Mouse (Mus musculus) frontal cortex, adult (tissue): ENCODE measurements around the gene Arl16.

Source experiments
- ATAC-seq: cut with Nextera tagmentation; 2 replicates; pipeline ENCODE4 v1.9.2; 2017; ENCODE audit warnings: mild to moderate bottlenecking, moderate library complexity, mixed read lengths; ENCODE audit not compliant: low TSS enrichment

Gene Arl16

GRCm38 (mm10) chr11:120492024-120492877 is 24.8 kb upstream of the Arl16 start:
- ATAC-seq, result no peak; the same call in 1 of the 2 replicates

GRCm38 (mm10) chr11:120491317-120492023 is 24.1 kb upstream of the Arl16 start, which contains the start of gene Slc25a10:
Gene Slc25a10 (plus strand): TSS chr11:120491840.
- ATAC-seq, result peak; percentile 84

- ATAC-seq, result no peak
These were observed 23.1 kb upstream of the Arl16 start for GRCm38 (mm10) chr11:120490291-120491046.

GRCm38 (mm10) chr11:120489054-120489761 is 21.8 kb upstream of the Arl16 start:
- ATAC-seq, result peak; percentile 40; the same call in 1 of the 2 replicates

- no peak for ATAC-seq
These were observed 21.1 kb upstream of the Arl16 start for GRCm38 (mm10) chr11:120488516-120488915.

- ATAC-seq, result no peak; the same call in 1 of the 2 replicates
These were observed 17.8 kb upstream of the Arl16 start for GRCm38 (mm10) chr11:120485251-120485650.

- peak; percentile 92 for ATAC-seq
These were observed 17.0 kb upstream of the Arl16 start, which contains the start of gene Mrpl12 for GRCm38 (mm10) chr11:120484265-120484981. Gene Mrpl12 (plus strand): TSS chr11:120484613.

- no peak for ATAC-seq
These were observed 16.1 kb upstream of the Arl16 start for GRCm38 (mm10) chr11:120483448-120483934.

GRCm38 (mm10) chr11:120472052-120472451 is 4.6 kb upstream of the Arl16 start:
- ATAC-seq, result no peak

- ATAC-seq, result 0 out of 2 replicates have a peak, but pooled peaks have one; percentile 14
These were observed 307 bp upstream of the Arl16 start for GRCm38 (mm10) chr11:120467736-120468092.

- ATAC-seq, result no peak
These were observed 1.9 kb downstream of the Arl16 start for GRCm38 (mm10) chr11:120465521-120465920.

- no peak for ATAC-seq
These were observed 3.0 kb downstream of the Arl16 start for GRCm38 (mm10) chr11:120464365-120464764.

GRCm38 (mm10) chr11:120463536-120463935 is 3.9 kb downstream of the Arl16 start:
- no peak for ATAC-seq

GRCm38 (mm10) chr11:120458847-120459597 is 8.4 kb downstream of the Arl16 start:
- ATAC-seq, result no peak

- ATAC-seq, result peak; percentile 97
These were observed 9.3 kb downstream of the Arl16 start, which contains the start of the genes Oxld1 and Ccdc137 for GRCm38 (mm10) chr11:120457772-120458751. Gene Oxld1 (minus strand): TSS chr11:120458068. Gene Ccdc137 (plus strand): TSS chr11:120458115.

GRCm38 (mm10) chr11:120457370-120457769 is 10.0 kb downstream of the Arl16 start:
- ATAC-seq, result no peak

GRCm38 (mm10) chr11:120455413-120455812 is 12.0 kb downstream of the Arl16 start:
- no peak for ATAC-seq

GRCm38 (mm10) chr11:120454965-120455364 is 12.4 kb downstream of the Arl16 start:
- no peak for ATAC-seq
